Mouse (Mus musculus): ENCODE results near the gene Nbea.

GRCm38 (mm10) chr3:55684892-55685291 lies 498.6 kb downstream of the Nbea start:
- no peak for TF ChIP-seq TAL1 (IDR thresholded peaks at IDR 0.05; ENCODE audit: low read length)
- no peak for TF ChIP-seq GATA1 (IDR thresholded peaks at IDR 0.05; ENCODE audit: low read length)

Measured in erythroblast, embryonic 14.5 days (primary cell).